Mouse (Mus musculus) neural tube, embryonic 11.5 days (tissue): ENCODE measurements at regions not wholly inside any gene's neighbourhood (a gene's known extent, or its start where the extent isn't known, plus 50 kb on each side); places are given as distances from the start of the nearest gene placed in this dataset.

Source experiments
- ATAC-seq: fragments of 200-750 bp; cut with Nextera tagmentation; 2 replicates; pipeline ENCODE4 v1.8.0; 2017; ENCODE audit warnings: moderate number of reproducible peaks, mild to moderate bottlenecking, moderate TSS enrichment, moderate library complexity; ENCODE audit not compliant: insufficient read depth, low FRiP score, low TSS enrichment
- DNase-seq: peaks from one replicate; pipeline ENCODE4 v3.0.0-alpha.2; 2015; ENCODE audit warnings: low spot score
- H3K27ac ChIP-seq: fragments of 300-500 bp; sonication (generic); 2 replicates; pipeline ENCODE4 v1.5.1; 2014; ENCODE audit warnings: low read depth, mild to moderate bottlenecking, low read length
- H3K27me3 ChIP-seq: fragments of 300-500 bp; sonication (generic); 2 replicates; pipeline ENCODE4 v1.6.1; 2014; ENCODE audit warnings: mild to moderate bottlenecking, low read length, mixed read lengths; ENCODE audit not compliant: control insufficient read depth, insufficient read depth
- H3K36me3 ChIP-seq: fragments of 300-500 bp; sonication (generic); 2 replicates; pipeline ENCODE4 v1.6.1; 2014; ENCODE audit warnings: mild to moderate bottlenecking, low read length, moderate library complexity, mixed read lengths; ENCODE audit not compliant: control insufficient read depth, insufficient read depth
- H3K4me1 ChIP-seq: fragments of 300-500 bp; sonication (generic); 2 replicates; pipeline ENCODE4 v1.6.1; 2014; ENCODE audit warnings: low read length, mixed read lengths; ENCODE audit not compliant: control insufficient read depth, insufficient read depth
- H3K4me2 ChIP-seq: fragments of 300-500 bp; sonication (generic); 2 replicates; pipeline ENCODE4 v1.6.1; 2014; ENCODE audit warnings: low read depth, mild to moderate bottlenecking, moderate library complexity
- H3K4me3 ChIP-seq: fragments of 300-500 bp; sonication (generic); 2 replicates; pipeline ENCODE4 v1.5.1; 2014; ENCODE audit warnings: low read depth, low read length
- H3K9ac ChIP-seq: fragments of 300-500 bp; sonication (generic); 2 replicates; pipeline ENCODE4 v1.6.1; 2014; ENCODE audit warnings: mild to moderate bottlenecking, low read length
- H3K9me3 ChIP-seq: fragments of 300-500 bp; sonication (generic); 2 replicates; pipeline ENCODE4 v1.6.1; 2016; ENCODE audit warnings: low read length; ENCODE audit not compliant: control insufficient read depth
- whole genome bisulfite sequencing: fragments of 180-500 bp; shearing (Covaris S2); extraction: QIAGEN DNeasy Blood & Tissue Kit; methylation state at CpG from one replicate; pipeline ENCODE4 v1.1.7; 2014; 5-methylcytosine and 5-hydroxymethylcytosine counted together

- WGBS, result 52% methylated on average over 3 of the region's 3 CpGs
- 0 out of 2 replicates have a peak, but pooled peaks cover 3% of the 10 kb centered on the region for H3K4me1 ChIP-seq
- ATAC-seq (peak; percentile 31; the same call in 1 of the 2 replicates), DNase-seq (peak; percentile 28)
- H3K9ac ChIP-seq, result no peak overlapping the region
- H3K27ac ChIP-seq, result no peak overlapping the region
- no peak overlapping the region for H3K4me3 ChIP-seq
- no peaks in the 10 kb centered on the region for H3K27me3 ChIP-seq
- no peaks in the 10 kb centered on the region for H3K36me3 ChIP-seq
- no peaks in the 10 kb centered on the region for H3K9me3 ChIP-seq
- H3K4me2 ChIP-seq, result no peak overlapping the region
Observed at GRCm38 (mm10) chr17:7467638-7468037, 82.4 kb upstream of the Unc93a2 start.

- Histone ChIP-seq H3K27me3 (no peaks in the 10 kb centered on the region), H3K36me3 (no peaks in the 10 kb centered on the region), H3K4me3 (no peak overlapping the region), H3K4me1 (0 out of 2 replicates have a peak, but pooled peaks cover 3% of the 10 kb centered on the region), H3K4me2 (no peak overlapping the region), H3K27ac (no peak overlapping the region), H3K9ac (no peak overlapping the region), H3K9me3 (no peaks in the 10 kb centered on the region)
- ATAC-seq (no peak), DNase-seq (no peak)
- WGBS, result 58% methylated on average over 3 of the region's 3 CpGs
Observed at GRCm38 (mm10) chr17:7464901-7465300, 79.6 kb upstream of the Unc93a2 start.

- Histone ChIP-seq H3K27ac (no peak overlapping the region), H3K4me2 (no peak overlapping the region), H3K4me3 (no peak overlapping the region), H3K4me1 (no peaks in the 10 kb centered on the region), H3K27me3 (no peaks in the 10 kb centered on the region), H3K9me3 (no peaks in the 10 kb centered on the region), H3K36me3 (no peaks in the 10 kb centered on the region), H3K9ac (no peak overlapping the region)
- ATAC-seq (peak; percentile 79; the same call in 1 of the 2 replicates), DNase-seq (peak; percentile 55)
- WGBS, result 21% methylated on average over 6 of the region's 6 CpGs
Observed at GRCm38 (mm10) chr17:7461164-7461563, 75.9 kb upstream of the Unc93a2 start.

- ATAC-seq, result no peak
- no peaks in the 10 kb centered on the region for H3K27me3 ChIP-seq
- no peak overlapping the region for H3K4me2 ChIP-seq
- H3K4me1 ChIP-seq, result no peaks in the 10 kb centered on the region
- H3K9me3 ChIP-seq, result no peaks in the 10 kb centered on the region
- H3K9ac ChIP-seq, result no peak overlapping the region
- no peaks in the 10 kb centered on the region for H3K36me3 ChIP-seq
- no peak overlapping the region for H3K4me3 ChIP-seq
- no peak for DNase-seq
- no peak overlapping the region for H3K27ac ChIP-seq
- WGBS, result 89% methylated on average over 11 of the region's 11 CpGs
Observed at GRCm38 (mm10) chr17:7456939-7457338, 71.7 kb upstream of the Unc93a2 start.

DNA sequence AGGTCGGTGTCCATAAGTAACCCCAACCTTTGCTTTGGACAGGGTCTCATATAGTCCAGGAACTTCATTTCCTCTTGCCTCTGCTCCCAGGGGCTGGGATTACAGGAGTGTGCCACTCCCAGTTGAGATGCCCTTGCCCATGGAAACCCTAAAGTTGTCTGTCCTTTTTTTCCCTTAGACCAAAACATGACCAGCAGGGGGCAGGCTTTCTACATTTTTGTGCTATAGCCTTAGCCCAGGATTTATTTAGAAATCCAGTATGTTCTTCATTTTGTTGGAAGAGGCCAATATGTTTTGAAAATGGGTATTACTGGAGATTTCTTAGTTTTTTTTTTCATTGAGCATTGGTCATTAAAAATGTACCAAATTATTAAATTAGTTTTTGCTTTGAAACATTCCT lies 58.6 kb upstream of the Unc93a2 start:
- Histone ChIP-seq H3K4me1 (no peaks in the 10 kb centered on the region), H3K27ac (no peak overlapping the region), H3K9me3 (no peaks in the 10 kb centered on the region), H3K27me3 (no peaks in the 10 kb centered on the region), H3K9ac (no peak overlapping the region), H3K4me2 (no peak overlapping the region), H3K36me3 (no peaks in the 10 kb centered on the region), H3K4me3 (no peak overlapping the region)
- WGBS, result 81% methylated on average over 1 of the region's 1 CpGs
- DNase-seq (peak; percentile 74), ATAC-seq (no peak)

GRCm38 (mm10) chr17:7435075-7435474 lies 49.8 kb upstream of the Unc93a2 start:
- Histone ChIP-seq H3K9me3 (no peaks in the 10 kb centered on the region), H3K27me3 (no peaks in the 10 kb centered on the region), H3K4me3 (no peak overlapping the region), H3K36me3 (no peaks in the 10 kb centered on the region), H3K27ac (no peak overlapping the region), H3K4me2 (no peak overlapping the region), H3K9ac (no peak overlapping the region), H3K4me1 (no peaks in the 10 kb centered on the region)
- DNase-seq (no peak), ATAC-seq (no peak)
- WGBS, result 80% methylated on average over 3 of the region's 3 CpGs
